Comparison of ENCODE assay signal across 18 mouse cellular contexts in genomic region chr12:116952452-116953205, GRCm38 (mm10).
DNase-seq lines count a peak whose midpoint lies in the region; ATAC-seq lines count a peak whose summit lies in the region.
"Had no signal": no experiment of that assay in that cellular context is flagged by ENCODE, and none has a peak within 500 bp of the region (broad histone marks: within the 10 kb centered on the region; RNA-seq: fewer than 3 reads in every experiment).

No protein-coding gene starts in this region.

- H3K36me3 ChIP-seq in midbrain, embryonic 13.5 days: no peaks in the 10 kb centered on the region
- no peaks in the 10 kb centered on the region for H3K36me3 ChIP-seq in midbrain, embryonic 10.5 days
- H3K36me3 ChIP-seq in forebrain, embryonic 15.5 days: no peaks in the 10 kb centered on the region
- H3K36me3 ChIP-seq in hindbrain, embryonic 16.5 days (ENCODE audit: control insufficient read depth, insufficient read depth, low read length): no peaks in the 10 kb centered on the region
- H3K36me3 ChIP-seq in heart, embryonic 11.5 days (ENCODE audit: control insufficient read depth, insufficient read depth, low read length): no peaks in the 10 kb centered on the region
- H3K36me3 ChIP-seq: embryonic facial prominence, embryonic 12.5 days; neural tube, embryonic 12.5 days had no signal

- 59% methylated on average over 13 of the region's 13 CpGs for WGBS in midbrain, embryonic 13.5 days
- 90% methylated on average over 13 of the region's 13 CpGs for WGBS in midbrain, embryonic 10.5 days
- 72% methylated on average over 13 of the region's 13 CpGs for WGBS in forebrain, embryonic 15.5 days
- WGBS in hindbrain, embryonic 16.5 days: 60% methylated on average over 13 of the region's 13 CpGs
- 72% methylated on average over 13 of the region's 13 CpGs for WGBS in heart, embryonic 11.5 days (ENCODE audit: insufficient replicate concordance)

- H3K4me1 ChIP-seq in midbrain, embryonic 13.5 days (replicated peaks): peaks cover 16% of the 10 kb centered on the region
- H3K4me1 ChIP-seq in midbrain, embryonic 10.5 days: peaks cover 18% of the 10 kb centered on the region
- H3K4me1 ChIP-seq in forebrain, embryonic 15.5 days: no peaks in the 10 kb centered on the region
- no peaks in the 10 kb centered on the region for H3K4me1 ChIP-seq in hindbrain, embryonic 16.5 days (ENCODE audit: control insufficient read depth, insufficient read depth, low read depth, low read length)
- H3K4me1 ChIP-seq in heart, embryonic 11.5 days (ENCODE audit: control insufficient read depth, insufficient read depth, low read length): no peaks in the 10 kb centered on the region
- H3K4me1 ChIP-seq: embryonic facial prominence, embryonic 12.5 days; neural tube, embryonic 12.5 days had no signal

- ATAC-seq in midbrain, embryonic 13.5 days: peak; percentile 76
- peak; percentile 67 for ATAC-seq in forebrain, embryonic 15.5 days (replicated peaks)
- ATAC-seq in hindbrain, embryonic 16.5 days: peak; percentile 67
- ATAC-seq in heart, embryonic 11.5 days (replicated peaks; ENCODE audit: insufficient number of reproducible peaks, low FRiP score, low TSS enrichment): no peak
- ATAC-seq: intestine, postnatal 0 days had no signal

- no peak for DNase-seq in midbrain, embryonic 10.5 days (ENCODE audit: low spot score)
- DNase-seq in testis, postnatal 14 days (ENCODE audit: low spot score): peak; percentile 57
- DNase-seq in cerebellum, adult 18-20 months: no peak
- DNase-seq: cerebellum, adult 11 months; cerebellum, postnatal 36 days; heart, postnatal 4 days; left cerebral cortex, postnatal 4 days; lung, adult 2 months; lung, postnatal 4 days had no signal

- H3K4me3 ChIP-seq in midbrain, embryonic 13.5 days (replicated peaks): no peak overlapping the region
- no peak overlapping the region for H3K4me3 ChIP-seq in midbrain, embryonic 10.5 days
- H3K4me3 ChIP-seq in forebrain, embryonic 15.5 days: no peak overlapping the region
- no peak overlapping the region for H3K4me3 ChIP-seq in hindbrain, embryonic 16.5 days (ENCODE audit: low read length)
- H3K4me3 ChIP-seq in heart, embryonic 11.5 days (ENCODE audit: low read depth, low read length): no peak overlapping the region
- H3K4me3 ChIP-seq: embryonic facial prominence, embryonic 12.5 days; layer of hippocampus, adult 2 months; neural tube, embryonic 12.5 days had no signal

- peak overlapping the region; percentile 49 for H3K27ac ChIP-seq in midbrain, embryonic 13.5 days
- H3K27ac ChIP-seq in midbrain, embryonic 10.5 days (replicated peaks): no peak overlapping the region
- H3K27ac ChIP-seq in forebrain, embryonic 15.5 days (replicated peaks): peak overlapping the region; percentile 19; the same call in 1 of the 2 replicates
- H3K27ac ChIP-seq in hindbrain, embryonic 16.5 days (ENCODE audit: low read depth, low read length): no peak overlapping the region
- no peak overlapping the region for H3K27ac ChIP-seq in heart, embryonic 11.5 days (ENCODE audit: low read depth, low read length)
- H3K27ac ChIP-seq: embryonic facial prominence, embryonic 12.5 days; kidney, postnatal 0 days; layer of hippocampus, adult 2 months; neural tube, embryonic 12.5 days had no signal

- H3K9ac ChIP-seq in midbrain, embryonic 13.5 days (replicated peaks): no peak overlapping the region
- H3K9ac ChIP-seq in forebrain, embryonic 15.5 days (replicated peaks): no peak overlapping the region
- no peak overlapping the region for H3K9ac ChIP-seq in hindbrain, embryonic 16.5 days (ENCODE audit: low read depth, low read length)
- H3K9ac ChIP-seq in heart, embryonic 11.5 days (ENCODE audit: low read depth, low read length): no peak overlapping the region
- H3K9ac ChIP-seq: embryonic facial prominence, embryonic 12.5 days; neural tube, embryonic 12.5 days had no signal

- H3K4me2 ChIP-seq in midbrain, embryonic 13.5 days (replicated peaks): no peak overlapping the region
- no peak overlapping the region for H3K4me2 ChIP-seq in forebrain, embryonic 15.5 days (replicated peaks)
- H3K4me2 ChIP-seq in hindbrain, embryonic 16.5 days (ENCODE audit: low read length): no peak overlapping the region
- H3K4me2 ChIP-seq in heart, embryonic 11.5 days: no peak overlapping the region
- H3K4me2 ChIP-seq: embryonic facial prominence, embryonic 12.5 days; neural tube, embryonic 12.5 days had no signal

- H3K27me3 ChIP-seq in midbrain, embryonic 13.5 days: no peaks in the 10 kb centered on the region
- no peaks in the 10 kb centered on the region for H3K27me3 ChIP-seq in midbrain, embryonic 10.5 days (ENCODE audit: low read depth, poor library complexity, severe bottlenecking)
- H3K27me3 ChIP-seq in forebrain, embryonic 15.5 days: no peaks in the 10 kb centered on the region
- no peaks in the 10 kb centered on the region for H3K27me3 ChIP-seq in hindbrain, embryonic 16.5 days (replicated peaks; ENCODE audit: control insufficient read depth, insufficient read depth, low read length)
- H3K27me3 ChIP-seq in heart, embryonic 11.5 days (ENCODE audit: control insufficient read depth, insufficient read depth, low read length): no peaks in the 10 kb centered on the region
- H3K27me3 ChIP-seq: embryonic facial prominence, embryonic 12.5 days; neural tube, embryonic 12.5 days had no signal

- no peaks in the 10 kb centered on the region for H3K9me3 ChIP-seq in midbrain, embryonic 13.5 days
- H3K9me3 ChIP-seq in midbrain, embryonic 10.5 days (replicated peaks): no peaks in the 10 kb centered on the region
- H3K9me3 ChIP-seq in forebrain, embryonic 15.5 days: no peaks in the 10 kb centered on the region
- no peaks in the 10 kb centered on the region for H3K9me3 ChIP-seq in hindbrain, embryonic 16.5 days (ENCODE audit: control insufficient read depth, low read length)
- no peaks in the 10 kb centered on the region for H3K9me3 ChIP-seq in heart, embryonic 11.5 days (replicated peaks; ENCODE audit: control insufficient read depth, low read length)
- H3K9me3 ChIP-seq: embryonic facial prominence, embryonic 12.5 days; neural tube, embryonic 12.5 days had no signal

Comparison
In these comparisons a context has a peak if more than half of its experiments do, and no peak if none do; other contexts are left out.
1. H3K27ac ChIP-seq: peak in midbrain, embryonic 13.5 days (single experiment) and forebrain, embryonic 15.5 days (single experiment); none in midbrain, embryonic 10.5 days (single experiment), hindbrain, embryonic 16.5 days (single experiment) and heart, embryonic 11.5 days (single experiment).